Mouse (Mus musculus) layer of hippocampus, adult 2 months (tissue): ENCODE data around the gene Trim46. TPM values are rescaled to one million over a fixed set of nuclear protein-coding genes. Genes with fewer than 3 reads are reported as not detected.

Source experiments
- DNase-seq, 2 experiments: peaks; one replicate each; pipeline ENCODE4 v3.0.0; 2022; ENCODE audit warnings: low spot score in 2 of 2
- H3K27ac ChIP-seq: fragments of 200-600 bp; 2 replicates; pipeline ENCODE4 v1.8.1; 2022
- H3K4me3 ChIP-seq: fragments of 200-600 bp; 2 replicates; pipeline ENCODE4 v1.8.1; 2022; ENCODE audit warnings: mild to moderate bottlenecking
- CTCF ChIP-seq: fragments of 200-600 bp; conservative IDR thresholded peaks from 2 replicates; pipeline ENCODE4 v1.8.1; 2022; ENCODE audit warnings: antibody characterized with exemption, mild to moderate bottlenecking, moderate library complexity
- total RNA-seq, 2 experiments: library from RNA; stranded (reverse); gene quantifications; 2 replicates each; pipeline ENCODE4 v1.2.3; 2021

Trim46 gene
- total RNA-seq, 2 experiments from 2014 or later: 89.1 to 92.8 TPM

DNA sequence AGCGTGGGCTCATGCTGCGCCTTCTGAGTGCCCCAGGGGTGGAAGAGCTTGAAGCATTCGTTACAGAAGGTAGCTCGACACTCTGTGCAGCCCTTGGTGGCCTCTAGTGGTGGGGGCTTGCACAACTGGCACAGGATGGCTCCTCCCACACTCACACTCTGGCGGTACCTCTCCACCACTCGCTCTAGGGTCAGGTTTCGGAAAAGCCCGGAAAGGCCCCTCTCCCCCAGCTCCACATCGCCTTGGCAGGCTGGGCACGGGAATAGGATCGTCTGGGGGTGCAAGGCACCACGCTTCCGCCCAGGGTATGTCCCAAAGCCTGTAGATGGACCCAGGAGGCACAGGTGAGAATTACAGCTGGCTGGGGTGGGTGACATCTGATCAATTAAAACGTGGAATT lies 2.5 kb downstream of the Trim46 start:
- peak overlapping the region; percentile 98; the same call in 1 of the 2 replicates for H3K27ac ChIP-seq
- TF ChIP-seq CTCF: peak; percentile 65
- DNase-seq: no peak

DNA sequence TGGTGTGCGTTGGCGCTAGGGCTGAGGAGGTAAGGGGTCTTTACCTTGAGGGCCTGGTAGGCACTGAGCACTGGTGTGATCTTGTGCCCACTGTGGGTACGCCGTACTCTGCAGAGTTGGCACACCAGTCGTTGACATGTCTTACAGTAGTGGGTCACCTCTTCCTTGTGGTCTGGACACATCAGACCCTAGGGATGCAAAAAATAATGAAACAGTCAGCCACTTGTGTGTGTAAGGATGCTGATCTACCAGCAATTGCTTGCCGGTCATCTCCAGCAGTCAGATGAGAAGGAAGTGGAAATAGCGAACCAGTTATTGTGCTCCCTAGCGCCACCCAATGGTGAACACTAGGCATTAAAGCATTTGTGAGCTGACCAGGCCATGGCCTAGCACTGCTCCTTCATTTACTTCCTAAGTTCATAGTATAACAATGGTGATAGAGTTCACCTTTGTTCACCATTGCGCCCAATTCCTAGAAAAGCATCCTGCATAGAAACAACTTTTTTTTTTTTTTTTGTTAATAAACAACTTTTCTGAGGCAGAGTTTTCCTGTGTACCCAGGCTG lies 3.7 kb downstream of the Trim46 start:
- Histone ChIP-seq H3K27ac (no peak overlapping the region), H3K4me3 (no peak overlapping the region; the same call in 1 of the 2 replicates)
- peak in 1 of 2 experiments; percentile 76 for DNase-seq
- peak; percentile 87 for TF ChIP-seq CTCF

More for the DNA sequence above, 2.5 kb downstream of the Trim46 start:
- peak overlapping the region; percentile 89 for H3K4me3 ChIP-seq

DNA sequence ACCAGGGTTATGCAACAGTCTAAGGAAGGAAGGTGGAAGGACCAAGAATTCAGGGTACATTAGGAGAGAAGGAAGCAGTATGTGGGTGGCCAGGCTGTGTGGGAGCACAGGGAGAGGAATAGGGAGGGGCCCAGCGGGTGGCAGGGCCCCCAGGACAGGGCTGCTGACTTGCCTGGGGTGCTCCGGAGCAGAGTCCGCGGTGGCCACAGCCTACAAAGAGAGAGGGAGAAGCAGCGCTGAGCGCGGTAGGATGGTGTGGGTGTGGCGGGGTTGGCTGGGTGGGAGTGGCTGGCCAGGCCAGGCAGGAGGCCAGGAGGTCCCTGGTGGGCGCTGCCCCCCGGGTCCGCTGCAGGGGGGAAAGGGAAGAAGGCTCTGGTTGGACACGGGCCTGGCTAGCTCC lies 7.6 kb downstream of the Trim46 start:
- no peak overlapping the region; the same call in 1 of the 2 replicates for H3K27ac ChIP-seq
- TF ChIP-seq CTCF: no peak
- no peak overlapping the region for H3K4me3 ChIP-seq
- DNase-seq: no peak

DNA sequence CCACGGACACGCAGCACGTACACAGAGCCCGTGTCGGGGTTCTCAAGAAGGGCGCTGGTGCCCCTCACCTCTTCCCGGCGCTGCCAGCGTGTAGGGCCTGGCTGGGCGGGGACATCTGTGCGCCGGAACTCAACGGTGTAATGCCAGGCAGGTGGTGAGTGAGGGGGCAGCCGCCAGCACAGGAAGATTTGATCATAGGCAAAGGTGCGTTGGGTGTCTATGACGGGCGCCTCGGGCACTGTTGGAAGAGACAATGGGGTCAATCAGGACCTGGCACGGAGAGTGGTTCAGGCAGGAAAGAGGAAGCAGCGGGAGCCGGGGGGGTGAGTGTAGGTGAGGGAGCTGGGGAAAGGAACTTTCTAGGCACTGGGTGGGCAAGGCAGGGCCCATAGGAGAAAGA lies 8.4 kb downstream of the Trim46 start:
- TF ChIP-seq CTCF: no peak
- DNase-seq: no peak
- Histone ChIP-seq H3K27ac (no peak overlapping the region), H3K4me3 (no peak overlapping the region)

- Histone ChIP-seq H3K4me3 (no peak overlapping the region), H3K27ac (no peak overlapping the region)
- DNase-seq: no peak
- TF ChIP-seq CTCF: no peak
These were observed 9.6 kb downstream of the Trim46 start for GRCm38 (mm10) chr3:89236516-89236915.

DNA sequence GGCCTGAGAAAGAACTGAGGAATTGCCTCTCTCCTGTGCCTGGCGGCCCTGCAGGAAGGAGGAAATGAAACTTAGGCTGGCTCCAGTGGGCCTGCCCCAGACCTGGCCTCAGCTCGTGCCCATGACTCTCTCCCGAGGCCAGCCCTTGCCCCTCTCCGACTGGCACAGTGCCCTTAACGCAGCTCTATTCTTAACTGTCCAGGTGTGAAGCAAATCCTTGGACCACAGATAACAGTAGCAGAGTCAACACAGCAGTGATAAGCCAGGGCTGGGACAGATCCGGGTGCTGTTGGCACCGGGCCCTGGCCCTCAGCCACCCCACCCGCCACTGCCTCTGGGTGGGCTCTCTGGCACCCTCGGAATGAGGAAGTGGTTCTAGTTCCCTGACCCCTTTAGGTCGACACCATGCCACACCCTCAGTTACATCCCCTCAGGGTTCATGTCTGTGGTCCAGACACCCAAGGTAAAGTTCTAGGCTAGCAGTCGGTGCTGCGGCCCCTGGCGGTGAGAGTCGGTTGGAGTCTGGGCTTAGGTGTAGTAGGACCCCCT lies 12.5 kb downstream of the Trim46 start:
- H3K4me3 ChIP-seq: no peak overlapping the region
- no peak for DNase-seq
- TF ChIP-seq CTCF: no peak
- H3K27ac ChIP-seq: no peak overlapping the region

DNA sequence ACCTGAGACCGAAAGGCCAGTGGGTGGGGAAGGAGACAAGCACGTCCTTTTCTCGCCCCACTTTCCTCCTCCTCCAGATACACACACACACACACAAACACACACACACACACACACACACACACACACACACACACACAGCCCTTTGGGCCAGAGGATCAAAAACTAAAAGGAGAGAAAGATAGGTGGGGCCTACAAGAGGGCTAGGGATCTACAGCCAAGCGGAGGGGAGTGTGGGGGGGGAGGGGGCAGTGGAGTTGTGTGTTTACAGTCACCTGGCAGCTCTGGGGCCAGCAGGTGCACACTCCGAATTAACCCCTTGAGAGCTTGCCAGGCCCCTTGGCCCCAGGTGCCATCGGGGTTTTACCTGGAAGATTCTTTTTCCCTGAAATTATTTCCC lies 13.5 kb downstream of the Trim46 start:
- no peak overlapping the region for H3K27ac ChIP-seq
- TF ChIP-seq CTCF: no peak
- no peak for DNase-seq
- H3K4me3 ChIP-seq: no peak overlapping the region

DNA sequence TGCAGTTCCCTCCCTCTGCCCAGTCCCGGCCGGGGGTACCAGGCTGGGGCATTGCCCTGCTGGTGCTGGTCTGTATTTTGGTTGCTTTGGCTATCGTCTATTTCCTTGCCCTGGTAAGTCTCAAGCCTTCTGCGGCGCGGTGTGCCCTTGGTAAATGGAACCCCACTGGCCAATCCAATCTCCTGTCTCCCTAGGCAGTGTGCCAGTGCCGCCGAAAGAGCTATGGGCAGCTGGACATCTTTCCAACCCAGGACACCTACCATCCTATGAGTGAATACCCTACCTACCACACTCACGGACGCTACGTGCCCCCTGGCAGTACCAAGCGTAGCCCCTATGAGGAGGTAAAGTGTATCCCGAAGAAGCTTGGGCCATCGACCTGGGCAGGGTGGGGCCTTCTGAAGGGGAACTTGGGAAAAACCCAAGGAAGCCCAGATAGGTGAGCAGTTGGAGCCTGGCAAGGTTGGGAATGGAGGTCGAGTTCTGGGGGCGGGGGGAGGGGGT lies 14.3 kb downstream of the Trim46 start:
- 0 out of 2 replicates have a peak, but pooled peaks have one; percentile 4 for TF ChIP-seq CTCF
- Histone ChIP-seq H3K27ac (no peak overlapping the region), H3K4me3 (no peak overlapping the region)
- DNase-seq: no peak

- no peak for DNase-seq
- H3K27ac ChIP-seq: no peak overlapping the region
- no peak for TF ChIP-seq CTCF
- H3K4me3 ChIP-seq: no peak overlapping the region
These were observed 14.8 kb downstream of the Trim46 start for GRCm38 (mm10) chr3:89231345-89231744.

DNA sequence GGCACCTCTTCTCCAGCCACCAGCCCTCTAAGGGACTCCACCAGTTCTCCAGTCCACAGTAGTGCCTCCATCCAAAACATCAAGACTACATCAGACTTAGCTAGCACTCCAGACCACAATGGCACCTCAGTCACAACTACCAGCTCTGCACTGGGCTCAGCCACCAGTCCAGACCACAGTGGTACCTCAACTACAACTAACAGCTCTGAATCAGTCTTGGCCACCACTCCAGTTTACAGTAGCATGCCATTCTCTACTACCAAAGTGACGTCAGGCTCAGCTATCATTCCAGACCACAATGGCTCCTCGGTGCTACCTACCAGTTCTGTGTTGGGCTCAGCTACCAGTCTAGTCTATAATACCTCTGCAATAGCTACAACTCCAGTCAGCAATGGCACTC lies 15.5 kb downstream of the Trim46 start:
- Histone ChIP-seq H3K4me3 (no peak overlapping the region), H3K27ac (no peak overlapping the region)
- no peak for TF ChIP-seq CTCF
- DNase-seq: no peak

GRCm38 (mm10) chr3:89229276-89229675 lies 16.8 kb downstream of the Trim46 start:
- no peak for TF ChIP-seq CTCF
- Histone ChIP-seq H3K27ac (no peak overlapping the region), H3K4me3 (no peak overlapping the region)
- no peak for DNase-seq

DNA sequence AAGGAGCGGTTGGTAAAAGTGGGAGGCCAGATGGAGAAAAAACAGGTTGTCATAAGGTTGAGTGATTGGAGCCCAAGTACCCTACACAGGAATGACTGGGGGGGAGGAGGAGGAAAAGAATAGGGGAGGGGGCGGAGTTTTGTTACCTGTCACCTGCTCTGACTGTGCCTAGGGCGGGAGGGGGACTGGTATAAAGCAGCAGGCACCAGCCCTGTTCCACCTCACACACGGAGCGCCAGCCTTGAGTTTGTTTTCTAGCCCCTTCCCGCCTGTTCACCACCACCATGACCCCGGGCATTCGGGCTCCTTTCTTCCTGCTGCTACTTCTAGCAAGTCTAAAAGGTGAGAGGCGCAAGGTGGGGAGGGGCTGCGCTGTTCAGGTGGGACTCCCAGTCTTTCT lies 17.3 kb downstream of the Trim46 start, which contains the start of gene Muc1:
TSS of gene Muc1 (plus strand) at position 222 of the 400 bp plus-strand sequence.
- Histone ChIP-seq H3K27ac (peak within 1 kb of the TSS; percentile 93), H3K4me3 (peak within 1 kb of the TSS; percentile 68)
- TF ChIP-seq CTCF: no peak
- no peak for DNase-seq

DNA sequence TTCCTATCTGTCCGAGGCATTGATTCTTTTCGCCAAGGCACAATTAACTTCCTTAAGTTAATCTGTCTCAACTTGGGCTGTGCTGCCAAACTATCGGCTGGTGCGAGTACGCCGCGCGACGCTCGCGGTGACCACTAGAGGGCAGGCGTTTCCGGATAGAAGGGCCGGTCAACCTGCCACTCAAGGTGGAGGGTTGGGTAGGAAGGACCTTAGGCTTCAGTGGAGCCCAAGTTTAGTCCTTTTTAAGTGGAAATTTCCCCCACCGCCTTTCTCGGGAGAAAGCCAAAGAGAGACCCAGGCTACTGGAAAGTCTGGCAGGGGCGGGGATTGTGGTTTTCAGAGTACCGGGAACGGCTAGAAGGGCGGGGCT lies 17.9 kb downstream of the Trim46 start:
- H3K27ac ChIP-seq: peak overlapping the region; percentile 93
- peak; percentile 92 for TF ChIP-seq CTCF
- H3K4me3 ChIP-seq: peak overlapping the region; percentile 68
- DNase-seq: peak; percentile 81 to 89
